Mouse (Mus musculus): ENCODE results near the gene Rhbdf2. TPM values are rescaled to one million over a fixed set of nuclear protein-coding genes. Genes with fewer than 3 reads are reported as not detected.
A peak's percentile ranks its signal among the peaks of the same experiment; 100 is the strongest.
"Not testable (repeated sequence)": the region's sequence is repeated elsewhere in the genome, so short reads cannot be mapped to it uniquely, and the experiment has no call there.

Rhbdf2 gene
- polyA plus RNA-seq, 1 experiment from 2014 or later, result 9.5 TPM

- not testable (repeated sequence) for ATAC-seq (replicated peaks; ENCODE audit: low FRiP score); H3K9me3 ChIP-seq (replicated peaks); H3K9ac ChIP-seq; H3K4me1 ChIP-seq; H3K36me3 ChIP-seq; H3K27me3 ChIP-seq; H3K4me2 ChIP-seq; H3K27ac ChIP-seq; H3K4me3 ChIP-seq (replicated peaks)
- WGBS, result 78% methylated on average over 8 of the region's 8 CpGs
Observed at GRCm38 (mm10) chr11:116636607-116637006, 9.8 kb upstream of the Rhbdf2 start.

GRCm38 (mm10) chr11:116632962-116633361 lies 6.1 kb upstream of the Rhbdf2 start:
- 76% methylated on average over 10 of the region's 10 CpGs for WGBS
- no peak for ATAC-seq (replicated peaks; ENCODE audit: low FRiP score)

GRCm38 (mm10) chr11:116630171-116630965 lies 3.5 kb upstream of the Rhbdf2 start:
- 33% methylated on average over 12 of the region's 12 CpGs for WGBS

More at GRCm38 (mm10) chr11:116632962-116633361, 6.1 kb upstream of the Rhbdf2 start:
- Histone ChIP-seq H3K27ac (peak overlapping the region; percentile 14; the same call in 1 of the 2 replicates), H3K9ac (no peak overlapping the region), H3K4me2 (no peak overlapping the region), H3K36me3 (no peaks in the 10 kb centered on the region), H3K27me3 (no peaks in the 10 kb centered on the region), H3K4me1 (peaks cover 26% of the 10 kb centered on the region), H3K4me3 (replicated peaks) (no peak overlapping the region), H3K9me3 (replicated peaks) (no peaks in the 10 kb centered on the region)

GRCm38 (mm10) chr11:116629472-116629871 lies 2.7 kb upstream of the Rhbdf2 start:
- Histone ChIP-seq H3K4me3 (replicated peaks) (no peak overlapping the region), H3K9ac (no peak overlapping the region), H3K27ac (no peak overlapping the region), H3K9me3 (replicated peaks) (no peaks in the 10 kb centered on the region), H3K27me3 (no peaks in the 10 kb centered on the region), H3K36me3 (no peaks in the 10 kb centered on the region), H3K4me2 (no peak overlapping the region), H3K4me1 (peaks cover 27% of the 10 kb centered on the region)
- WGBS, result 94% methylated on average over 6 of the region's 6 CpGs
- ATAC-seq (replicated peaks; ENCODE audit: low FRiP score), result no peak

More at GRCm38 (mm10) chr11:116630171-116630965, 3.5 kb upstream of the Rhbdf2 start:
- no peak for ATAC-seq (replicated peaks; ENCODE audit: low FRiP score)
- Histone ChIP-seq H3K9ac (no peak overlapping the region), H3K4me3 (replicated peaks) (no peak overlapping the region), H3K9me3 (replicated peaks) (no peaks in the 10 kb centered on the region), H3K4me1 (peaks cover 26% of the 10 kb centered on the region), H3K27ac (no peak overlapping the region), H3K27me3 (no peaks in the 10 kb centered on the region), H3K4me2 (no peak overlapping the region), H3K36me3 (no peaks in the 10 kb centered on the region)

- Histone ChIP-seq H3K9me3 (replicated peaks) (no peaks in the 10 kb centered on the region), H3K4me1 (peaks cover 33% of the 10 kb centered on the region), H3K36me3 (no peaks in the 10 kb centered on the region), H3K27me3 (no peaks in the 10 kb centered on the region), H3K9ac (0 out of 2 replicates have a peak overlapping the region, but pooled peaks have one; percentile 0), H3K4me3 (replicated peaks) (no peak overlapping the region), H3K4me2 (no peak overlapping the region), H3K27ac (no peak overlapping the region)
- 55% methylated on average over 9 of the region's 9 CpGs for WGBS
- no peak for ATAC-seq (replicated peaks; ENCODE audit: low FRiP score)
Observed at GRCm38 (mm10) chr11:116628712-116629111, 1.9 kb upstream of the Rhbdf2 start.

- Histone ChIP-seq H3K27ac (no peak overlapping the region), H3K4me2 (no peak overlapping the region), H3K36me3 (no peaks in the 10 kb centered on the region), H3K9me3 (replicated peaks) (no peaks in the 10 kb centered on the region), H3K4me1 (peaks cover 40% of the 10 kb centered on the region), H3K9ac (no peak overlapping the region), H3K4me3 (replicated peaks) (no peak overlapping the region), H3K27me3 (no peaks in the 10 kb centered on the region)
- ATAC-seq (replicated peaks; ENCODE audit: low FRiP score), result no peak
- WGBS, result 39% methylated on average over 10 of the region's 10 CpGs
Observed at GRCm38 (mm10) chr11:116627072-116628020, 527 bp upstream of the Rhbdf2 start.

- no peak for ATAC-seq (replicated peaks; ENCODE audit: low FRiP score)
- Histone ChIP-seq H3K9ac (no peak overlapping the region), H3K4me3 (replicated peaks) (no peak overlapping the region), H3K27ac (no peak overlapping the region), H3K27me3 (no peaks in the 10 kb centered on the region), H3K36me3 (no peaks in the 10 kb centered on the region), H3K9me3 (replicated peaks) (no peaks in the 10 kb centered on the region), H3K4me2 (no peak overlapping the region), H3K4me1 (peaks cover 53% of the 10 kb centered on the region)
- 74% methylated on average over 17 of the region's 17 CpGs for WGBS
Observed at GRCm38 (mm10) chr11:116625081-116626000, 1.5 kb downstream of the Rhbdf2 start.

GRCm38 (mm10) chr11:116624131-116624832 lies 2.5 kb downstream of the Rhbdf2 start:
- H3K4me2 ChIP-seq, result peak overlapping the region; percentile 81
- H3K27ac ChIP-seq, result no peak overlapping the region; the same call in 1 of the 2 replicates
- 12% methylated on average over 42 of the region's 42 CpGs for WGBS
- peak; percentile 62 for ATAC-seq (replicated peaks; ENCODE audit: low FRiP score)
- H3K27me3 ChIP-seq, result no peaks in the 10 kb centered on the region
- peak overlapping the region; percentile 63 for H3K9ac ChIP-seq
- H3K4me3 ChIP-seq (replicated peaks), result peak overlapping the region; percentile 58
- peaks cover 55% of the 10 kb centered on the region for H3K4me1 ChIP-seq
- no peaks in the 10 kb centered on the region for H3K36me3 ChIP-seq
- no peaks in the 10 kb centered on the region for H3K9me3 ChIP-seq (replicated peaks)

GRCm38 (mm10) chr11:116623281-116624124 lies 3.3 kb downstream of the Rhbdf2 start:
- H3K4me1 ChIP-seq, result peaks cover 60% of the 10 kb centered on the region
- H3K27ac ChIP-seq, result no peak overlapping the region
- H3K9me3 ChIP-seq (replicated peaks), result no peaks in the 10 kb centered on the region
- peak overlapping the region; percentile 63 for H3K9ac ChIP-seq
- peak; percentile 18; the same call in 1 of the 2 replicates for ATAC-seq (replicated peaks; ENCODE audit: low FRiP score)
- H3K4me2 ChIP-seq, result peak overlapping the region; percentile 81
- H3K36me3 ChIP-seq, result no peaks in the 10 kb centered on the region
- H3K27me3 ChIP-seq, result no peaks in the 10 kb centered on the region
- H3K4me3 ChIP-seq (replicated peaks), result peak overlapping the region; percentile 58
- WGBS, result 6% methylated on average over 40 of the region's 40 CpGs

GRCm38 (mm10) chr11:116621258-116621704 lies 5.5 kb downstream of the Rhbdf2 start:
- Histone ChIP-seq H3K27me3 (no peaks in the 10 kb centered on the region), H3K9me3 (replicated peaks) (no peaks in the 10 kb centered on the region), H3K4me3 (replicated peaks) (no peak overlapping the region), H3K9ac (no peak overlapping the region), H3K36me3 (no peaks in the 10 kb centered on the region), H3K4me1 (peaks cover 79% of the 10 kb centered on the region), H3K27ac (peak overlapping the region; percentile 71), H3K4me2 (peak overlapping the region; percentile 81)
- ATAC-seq (replicated peaks; ENCODE audit: low FRiP score), result peak; percentile 68
- WGBS, result 13% methylated on average over 6 of the region's 6 CpGs
